Comparison of ENCODE assay signal across 30 mouse cellular contexts in the genomic region with DNA sequence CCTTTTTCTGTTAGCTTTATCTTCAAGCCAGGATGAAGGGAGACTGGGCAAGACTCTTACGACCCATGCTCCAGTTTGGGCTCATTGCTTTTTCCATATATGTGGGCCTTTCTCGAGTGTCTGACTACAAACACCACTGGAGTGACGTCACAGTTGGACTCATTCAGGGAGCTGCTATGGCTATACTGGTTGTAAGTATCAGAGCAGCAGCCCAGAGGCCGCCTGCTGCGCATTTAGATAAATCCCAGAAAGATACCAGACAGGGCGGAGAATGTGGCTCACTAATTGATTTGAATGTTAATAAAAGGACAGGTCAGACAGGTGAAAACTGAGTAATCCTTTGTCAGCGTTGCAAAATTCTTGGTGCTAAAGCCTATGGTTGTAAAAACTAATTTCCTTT.
DNase-seq lines count a peak whose midpoint lies in the region; ATAC-seq and TF ChIP-seq lines count a peak whose summit lies in the region.
"Had no signal": no experiment of that assay in that cellular context is flagged by ENCODE, and none has a peak within 500 bp of the region (broad histone marks: within the 10 kb centered on the region; RNA-seq: fewer than 3 reads in every experiment).

No protein-coding gene starts in this region.

- no peak overlapping the region for H3K4me3 ChIP-seq in stomach, embryonic 15.5 days (replicated peaks)
- no peak overlapping the region for H3K4me3 ChIP-seq in stomach, postnatal 0 days (ENCODE audit: low read depth, low read length)
- H3K4me3 ChIP-seq in liver, embryonic 15.5 days (replicated peaks) = no peak overlapping the region
- no peak overlapping the region for H3K4me3 ChIP-seq in left cerebral cortex, adult 2 months
- H3K4me3 ChIP-seq: embryonic facial prominence, embryonic 13.5 days; erythroblast, embryonic 14.5 days; forebrain, embryonic 12.5 days; hindbrain, embryonic 12.5 days; limb, embryonic 10.5 days; limb, embryonic 15.5 days; lung, embryonic 15.5 days; midbrain, embryonic 12.5 days; neural tube, embryonic 15.5 days had no signal

- no peak overlapping the region for H3K9ac ChIP-seq in stomach, embryonic 15.5 days
- no peak overlapping the region for H3K9ac ChIP-seq in stomach, postnatal 0 days (ENCODE audit: low read length)
- no peak overlapping the region for H3K9ac ChIP-seq in liver, embryonic 15.5 days
- H3K9ac ChIP-seq: embryonic facial prominence, embryonic 13.5 days; forebrain, embryonic 12.5 days; forebrain, postnatal 0 days; hindbrain, embryonic 12.5 days; limb, embryonic 15.5 days; lung, embryonic 15.5 days; midbrain, embryonic 12.5 days; neural tube, embryonic 15.5 days had no signal

- no peak for TF ChIP-seq EP300 in stomach, postnatal 0 days (optimal IDR thresholded peaks at IDR 0.05)

- intact Hi-C loops in left cerebral cortex, adult 2 months (cut with DNase I) = loop anchor here (5.0 kb wide), 1 partner anchor 194 kb away; no protein-coding TSS in a partner anchor

- H3K9me3 ChIP-seq in stomach, embryonic 15.5 days = no peaks in the 10 kb centered on the region
- no peaks in the 10 kb centered on the region for H3K9me3 ChIP-seq in stomach, postnatal 0 days (ENCODE audit: control insufficient read depth, low read length)
- no peaks in the 10 kb centered on the region for H3K9me3 ChIP-seq in liver, embryonic 15.5 days (replicated peaks)
- H3K9me3 ChIP-seq: embryonic facial prominence, embryonic 13.5 days; forebrain, embryonic 12.5 days; hindbrain, embryonic 12.5 days; limb, embryonic 10.5 days; limb, embryonic 15.5 days; lung, embryonic 15.5 days; midbrain, embryonic 12.5 days; neural tube, embryonic 15.5 days had no signal

- H3K4me2 ChIP-seq in stomach, embryonic 15.5 days = no peak overlapping the region
- no peak overlapping the region for H3K4me2 ChIP-seq in stomach, postnatal 0 days (replicated peaks; ENCODE audit: low read depth)
- no peak overlapping the region for H3K4me2 ChIP-seq in liver, embryonic 15.5 days
- H3K4me2 ChIP-seq: embryonic facial prominence, embryonic 13.5 days; forebrain, embryonic 12.5 days; heart, embryonic 11.5 days; hindbrain, embryonic 12.5 days; limb, embryonic 15.5 days; lung, embryonic 15.5 days; midbrain, embryonic 12.5 days; neural tube, embryonic 15.5 days had no signal

- 0 out of 2 replicates have a peak, but pooled peaks cover 6% of the 10 kb centered on the region for H3K4me1 ChIP-seq in stomach, embryonic 15.5 days
- H3K4me1 ChIP-seq in stomach, postnatal 0 days (replicated peaks; ENCODE audit: control insufficient read depth, insufficient read depth) = no peaks in the 10 kb centered on the region
- peaks cover 26% of the 10 kb centered on the region for H3K4me1 ChIP-seq in liver, embryonic 15.5 days (replicated peaks)
- H3K4me1 ChIP-seq: embryonic facial prominence, embryonic 13.5 days; limb, embryonic 10.5 days; limb, embryonic 15.5 days; neural tube, embryonic 15.5 days had no signal

- no peak overlapping the region for H3K27ac ChIP-seq in stomach, embryonic 15.5 days
- no peak overlapping the region for H3K27ac ChIP-seq in stomach, postnatal 0 days (replicated peaks)
- 0 out of 2 replicates have a peak overlapping the region, but pooled peaks have one; percentile 3 for H3K27ac ChIP-seq in liver, embryonic 15.5 days (replicated peaks)
- H3K27ac ChIP-seq in left cerebral cortex, adult 2 months = no peak overlapping the region
- H3K27ac ChIP-seq: embryonic facial prominence, embryonic 13.5 days; forebrain, embryonic 12.5 days; hindbrain, embryonic 12.5 days; limb, embryonic 10.5 days; limb, embryonic 15.5 days; lung, embryonic 15.5 days; midbrain, embryonic 12.5 days; neural tube, embryonic 15.5 days had no signal

- no peak for TF ChIP-seq CTCF in stomach, postnatal 0 days (IDR thresholded peaks at IDR 0.05; ENCODE audit: low read depth)
- no peak for TF ChIP-seq CTCF in left cerebral cortex, adult 2 months (IDR thresholded peaks at IDR 0.05)

- peak; percentile 65; the same call in 1 of the 2 replicates for ATAC-seq in stomach, embryonic 15.5 days (ENCODE audit: insufficient read depth, low FRiP score, low read depth)
- no peak for ATAC-seq in stomach, postnatal 0 days (ENCODE audit: low FRiP score, low TSS enrichment)
- peak; percentile 60; the same call in 1 of the 2 replicates for ATAC-seq in erythroid progenitor cell, adult 5-6 weeks (replicated peaks; ENCODE audit: low FRiP score, poor library complexity, severe bottlenecking)
- peak; percentile 73 for ATAC-seq in liver, embryonic 15.5 days (ENCODE audit: insufficient read depth)
- ATAC-seq: forebrain, postnatal 0 days; intestine, postnatal 0 days; Patski had no signal

- peaks cover 44% of the 10 kb centered on the region for H3K36me3 ChIP-seq in stomach, embryonic 15.5 days
- peaks cover 15% of the 10 kb centered on the region for H3K36me3 ChIP-seq in stomach, postnatal 0 days (ENCODE audit: control insufficient read depth, insufficient read depth, low read length)
- peaks cover 98% of the 10 kb centered on the region for H3K36me3 ChIP-seq in liver, embryonic 15.5 days (replicated peaks)

- H3K27me3 ChIP-seq in stomach, embryonic 15.5 days (replicated peaks) = no peaks in the 10 kb centered on the region
- H3K27me3 ChIP-seq in stomach, postnatal 0 days (ENCODE audit: control insufficient read depth, insufficient read depth, low read length) = no peaks in the 10 kb centered on the region
- no peaks in the 10 kb centered on the region for H3K27me3 ChIP-seq in liver, embryonic 15.5 days
- H3K27me3 ChIP-seq: embryonic facial prominence, embryonic 13.5 days; forebrain, embryonic 12.5 days; hindbrain, embryonic 12.5 days; limb, embryonic 15.5 days; lung, embryonic 15.5 days; midbrain, embryonic 12.5 days; neural tube, embryonic 15.5 days; Patski had no signal

- WGBS in stomach, embryonic 15.5 days = 85% methylated on average over 7 of the region's 7 CpGs
- 70% methylated on average over 7 of the region's 7 CpGs for WGBS in stomach, postnatal 0 days
- WGBS in liver, embryonic 15.5 days (ENCODE audit: insufficient replicate concordance) = 45% methylated on average over 7 of the region's 7 CpGs

- no peak for DNase-seq in stomach, postnatal 0 days (ENCODE audit: low spot score)
- no peak for DNase-seq in neural tube, embryonic 10.5 days (ENCODE audit: extremely low spot score, low spot score)
- DNase-seq in left cerebral cortex, adult 2 months (ENCODE audit: extremely low spot score in 1 of 2, low spot score in 2 of 2) = no peak
- DNase-seq in thymus, postnatal 36 days = no peak
- DNase-seq: adrenal gland, adult 2 months; cerebellum, adult 11-12 months; cerebellum, postnatal 10 days; forebrain, postnatal 0 days; gastrocnemius, postnatal 14 days; heart, postnatal 36 days; kidney, adult 9 months; kidney, postnatal 10 days; layer of hippocampus, postnatal 36 days; retina, postnatal 1 day; right cerebral cortex, postnatal 14 days had no signal
